Mouse (Mus musculus) stomach, postnatal 0 days (tissue): ENCODE data around the gene Akna. TPM values are rescaled to one million over a fixed set of nuclear protein-coding genes. Genes with fewer than 3 reads are reported as not detected.

Source experiments
- ATAC-seq: fragments of 200-750 bp; cut with Nextera tagmentation; 2 replicates; pipeline ENCODE4 v1.8.0; 2017; ENCODE audit not compliant: low FRiP score, low TSS enrichment
- DNase-seq: peaks from one replicate; pipeline ENCODE4 v3.0.0-alpha.2; 2016; ENCODE audit warnings: low spot score
- H3K27ac ChIP-seq: fragments of 300-500 bp; sonication (generic); replicated peaks from 2 replicates; pipeline ENCODE4 v1.5.1; 2014; ENCODE audit warnings: mild to moderate bottlenecking, control low read depth
- H3K27me3 ChIP-seq: fragments of 300-500 bp; sonication (generic); 2 replicates; pipeline ENCODE4 v1.6.1; 2014; ENCODE audit warnings: low read length; ENCODE audit not compliant: control insufficient read depth, insufficient read depth
- H3K36me3 ChIP-seq: fragments of 300-500 bp; sonication (generic); 2 replicates; pipeline ENCODE4 v1.6.1; 2014; ENCODE audit warnings: low read length, mixed read lengths; ENCODE audit not compliant: control insufficient read depth, insufficient read depth
- H3K4me1 ChIP-seq: fragments of 300-500 bp; sonication (generic); replicated peaks from 2 replicates; pipeline ENCODE4 v1.6.1; 2014; ENCODE audit warnings: antibody characterized with exemption; ENCODE audit not compliant: control insufficient read depth, insufficient read depth
- H3K4me2 ChIP-seq: fragments of 300-500 bp; sonication (generic); replicated peaks from 2 replicates; pipeline ENCODE4 v1.6.1; 2014; ENCODE audit warnings: low read depth, mild to moderate bottlenecking, control low read depth, moderate library complexity
- H3K4me3 ChIP-seq: fragments of 300-500 bp; sonication (generic); 2 replicates; pipeline ENCODE4 v1.5.1; 2014; ENCODE audit warnings: low read depth, low read length, control low read depth
- H3K9ac ChIP-seq: fragments of 300-500 bp; sonication (generic); 2 replicates; pipeline ENCODE4 v1.6.1; 2014; ENCODE audit warnings: mild to moderate bottlenecking, low read length, control low read depth, mixed read lengths
- H3K9me3 ChIP-seq: fragments of 300-500 bp; sonication (generic); 2 replicates; pipeline ENCODE4 v1.6.1; 2016; ENCODE audit warnings: low read length; ENCODE audit not compliant: control insufficient read depth
- CTCF ChIP-seq: IDR thresholded peaks from 2 replicates; pipeline ENCODE4 v1.5.1; 2016; ENCODE audit warnings: antibody characterized with exemption, low read depth, mild to moderate bottlenecking, moderate library complexity
- EP300 ChIP-seq: optimal IDR thresholded peaks from 2 replicates; pipeline ENCODE3; 2016; ENCODE audit warnings: antibody characterized with exemption
- WGBS: fragments of 180-500 bp; shearing (Covaris S2); extraction: QIAGEN DNeasy Blood & Tissue Kit; methylation state at CpG from one replicate; pipeline ENCODE4 v1.1.7; 2014; 5-methylcytosine and 5-hydroxymethylcytosine counted together
- polyA plus RNA-seq: library from polyadenylated mRNA; unstranded; fragments of >200 nt; fragmentation: Nextera tagmentation; extraction: Ambion mirVana; gene quantifications from 2 replicates; pipeline ENCODE4 v1.2.1, GENCODE M21; 2015

Gene Akna
- polyA plus RNA-seq, 1 experiment from 2014 or later = 2.0 TPM

DNA sequence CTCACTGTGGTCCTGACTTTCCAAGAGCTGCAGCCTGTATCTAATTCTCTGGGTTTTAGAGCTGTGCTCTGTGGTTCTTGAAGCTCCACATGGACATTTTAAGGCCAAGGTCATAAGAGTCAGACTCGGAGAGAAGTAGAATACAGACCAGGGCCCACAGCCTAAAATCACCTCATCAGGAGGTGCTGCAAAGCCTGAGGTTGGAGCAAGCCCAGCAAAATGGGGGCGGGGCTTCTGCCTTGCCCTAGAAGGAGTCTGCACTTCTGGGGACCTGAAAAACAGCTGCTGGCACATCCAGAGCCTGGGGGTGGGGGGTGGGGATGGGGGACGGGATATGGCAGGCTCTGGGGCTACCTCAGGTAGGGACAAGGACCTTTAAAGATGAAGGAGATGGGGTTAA lies 27.2 kb upstream of the Akna start:
- WGBS = 53% methylated on average over 3 of the region's 3 CpGs
- 0 out of 2 replicates have a peak, but pooled peaks have one; percentile 5 for ATAC-seq

DNA sequence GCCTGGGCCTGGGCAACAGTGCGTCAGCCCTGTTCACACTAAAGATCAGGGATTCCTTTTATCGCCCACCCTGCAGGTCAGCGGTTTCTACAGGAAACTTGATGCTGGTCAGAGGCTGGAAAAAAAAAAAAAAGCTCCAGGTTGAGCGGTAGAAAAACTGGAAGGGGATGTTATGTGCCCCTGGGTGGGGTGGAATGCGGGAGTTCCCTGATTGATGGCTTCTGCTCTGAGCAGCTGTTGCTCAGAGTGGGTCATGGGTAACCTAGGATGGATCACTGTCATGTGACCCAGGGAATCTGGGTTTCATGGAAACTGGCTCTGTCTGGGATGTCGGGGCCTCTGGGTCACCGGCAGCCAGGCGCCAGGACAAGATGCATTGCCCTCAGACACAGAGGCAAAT lies 23.2 kb upstream of the Akna start:
- Histone ChIP-seq H3K9me3 (no peaks in the 10 kb centered on the region), H3K4me2 (no peak overlapping the region), H3K4me1 (no peaks in the 10 kb centered on the region), H3K27me3 (no peaks in the 10 kb centered on the region), H3K9ac (no peak overlapping the region), H3K4me3 (no peak overlapping the region), H3K36me3 (no peaks in the 10 kb centered on the region), H3K27ac (no peak overlapping the region)
- TF ChIP-seq CTCF (no peak), EP300 (no peak)
- ATAC-seq (no peak), DNase-seq (no peak)
- WGBS = 56% methylated on average over 8 of the region's 8 CpGs

More for the DNA sequence above, 27.2 kb upstream of the Akna start:
- Histone ChIP-seq H3K9ac (no peak overlapping the region), H3K27ac (no peak overlapping the region), H3K4me3 (no peak overlapping the region), H3K9me3 (no peaks in the 10 kb centered on the region), H3K4me1 (no peaks in the 10 kb centered on the region), H3K36me3 (no peaks in the 10 kb centered on the region), H3K27me3 (no peaks in the 10 kb centered on the region), H3K4me2 (no peak overlapping the region)
- TF ChIP-seq EP300 = no peak
- TF ChIP-seq CTCF = no peak
- DNase-seq = no peak

DNA sequence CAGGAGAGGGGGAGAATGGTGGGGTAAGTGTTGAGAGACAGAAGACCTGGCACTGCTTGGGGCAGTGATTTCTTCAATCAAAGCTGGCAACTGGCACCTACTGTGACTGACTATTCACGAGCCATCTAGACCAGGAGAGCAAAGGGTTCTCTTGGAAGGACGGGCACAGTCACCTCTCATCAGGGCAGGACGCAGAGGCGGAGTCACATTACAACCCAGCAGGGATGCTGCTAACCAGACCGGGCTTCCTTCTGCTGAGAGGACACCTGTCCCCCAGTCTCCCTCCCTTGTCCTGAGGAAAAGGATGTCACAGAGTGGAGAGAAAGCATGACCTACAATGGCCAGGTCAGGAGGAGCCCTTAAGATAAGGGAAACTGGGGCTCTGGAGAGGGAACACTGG lies 20.7 kb upstream of the Akna start:
- 45% methylated on average over 5 of the region's 5 CpGs for WGBS
- Histone ChIP-seq H3K9ac (no peak overlapping the region), H3K4me3 (no peak overlapping the region), H3K27ac (no peak overlapping the region), H3K4me1 (no peaks in the 10 kb centered on the region), H3K4me2 (no peak overlapping the region), H3K27me3 (no peaks in the 10 kb centered on the region), H3K36me3 (no peaks in the 10 kb centered on the region), H3K9me3 (no peaks in the 10 kb centered on the region)
- DNase-seq (no peak), ATAC-seq (no peak)
- no peak for TF ChIP-seq EP300
- no peak for TF ChIP-seq CTCF

DNA sequence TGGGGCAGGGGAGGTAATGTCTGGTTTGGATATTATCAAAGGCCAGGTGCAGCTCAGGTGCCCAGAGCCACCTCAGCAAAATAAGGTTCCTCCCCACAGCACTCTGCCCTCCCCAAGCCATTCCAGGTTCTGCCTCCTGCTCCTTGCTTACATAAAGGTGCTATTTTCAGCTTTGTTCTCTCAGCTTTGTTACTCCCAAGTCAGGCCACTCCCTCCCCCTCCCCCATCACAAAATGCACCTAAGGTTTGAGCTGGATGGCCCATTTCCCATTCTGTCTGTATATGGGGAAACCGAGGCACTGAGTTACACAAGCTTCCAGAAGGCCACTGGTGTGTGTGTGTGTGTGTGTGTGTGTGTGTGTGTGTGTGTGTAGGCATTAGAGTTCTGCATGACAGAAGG lies 20.1 kb upstream of the Akna start:
- H3K4me3 ChIP-seq = no peak overlapping the region
- H3K27ac ChIP-seq = no peak overlapping the region
- no peaks in the 10 kb centered on the region for H3K4me1 ChIP-seq
- H3K27me3 ChIP-seq = no peaks in the 10 kb centered on the region
- TF ChIP-seq EP300 = no peak
- TF ChIP-seq CTCF = no peak
- H3K9me3 ChIP-seq = no peaks in the 10 kb centered on the region
- WGBS = 78% methylated on average over 1 of the region's 1 CpGs
- no peak overlapping the region for H3K9ac ChIP-seq
- H3K4me2 ChIP-seq = no peak overlapping the region
- no peaks in the 10 kb centered on the region for H3K36me3 ChIP-seq
- no peak for DNase-seq
- no peak for ATAC-seq

DNA sequence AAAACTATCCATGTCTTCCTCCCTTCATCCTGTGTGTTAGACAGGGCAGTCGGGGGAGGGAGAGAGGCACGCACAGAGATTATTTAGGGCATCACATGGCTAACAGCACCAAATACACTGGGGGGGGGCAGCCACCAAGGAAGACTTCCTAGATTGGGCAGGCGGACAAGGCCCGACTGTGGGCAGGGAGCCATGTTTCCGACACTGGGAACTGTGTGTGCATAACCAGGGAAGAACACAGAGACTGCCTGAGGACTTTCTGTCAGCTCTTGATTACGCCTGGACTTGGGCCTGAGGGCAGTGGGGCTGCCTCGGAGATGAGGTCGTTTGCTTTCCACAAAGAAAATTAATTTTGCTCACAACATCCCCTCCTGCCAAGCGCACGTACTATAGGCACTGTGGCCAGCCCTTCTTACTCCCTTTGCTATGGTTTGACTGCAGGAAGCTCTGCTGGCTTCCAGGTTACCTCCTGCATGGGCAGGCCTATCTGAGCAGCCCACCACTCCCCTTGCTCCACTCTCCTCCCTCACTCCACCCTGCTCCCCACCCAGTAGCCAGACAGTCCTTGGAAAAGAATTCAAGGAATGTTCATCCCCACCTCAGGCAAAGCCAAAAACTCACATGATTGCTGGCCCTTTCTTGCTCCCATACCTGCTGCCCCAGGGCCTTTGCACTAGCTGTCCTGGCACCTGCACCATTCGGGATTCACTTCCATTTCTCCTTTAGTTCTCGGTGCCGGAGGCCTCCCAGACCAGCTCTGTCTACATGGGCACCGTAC lies 17.2 kb upstream of the Akna start:
- no peaks in the 10 kb centered on the region for H3K4me1 ChIP-seq
- H3K9me3 ChIP-seq = no peaks in the 10 kb centered on the region
- H3K9ac ChIP-seq = no peak overlapping the region
- no peak overlapping the region for H3K4me3 ChIP-seq
- no peak overlapping the region for H3K27ac ChIP-seq
- no peak for DNase-seq
- no peak for ATAC-seq
- no peaks in the 10 kb centered on the region for H3K27me3 ChIP-seq
- 58% methylated on average over 14 of the region's 14 CpGs for WGBS
- no peak overlapping the region for H3K4me2 ChIP-seq
- no peaks in the 10 kb centered on the region for H3K36me3 ChIP-seq
- TF ChIP-seq CTCF = no peak
- no peak for TF ChIP-seq EP300

DNA sequence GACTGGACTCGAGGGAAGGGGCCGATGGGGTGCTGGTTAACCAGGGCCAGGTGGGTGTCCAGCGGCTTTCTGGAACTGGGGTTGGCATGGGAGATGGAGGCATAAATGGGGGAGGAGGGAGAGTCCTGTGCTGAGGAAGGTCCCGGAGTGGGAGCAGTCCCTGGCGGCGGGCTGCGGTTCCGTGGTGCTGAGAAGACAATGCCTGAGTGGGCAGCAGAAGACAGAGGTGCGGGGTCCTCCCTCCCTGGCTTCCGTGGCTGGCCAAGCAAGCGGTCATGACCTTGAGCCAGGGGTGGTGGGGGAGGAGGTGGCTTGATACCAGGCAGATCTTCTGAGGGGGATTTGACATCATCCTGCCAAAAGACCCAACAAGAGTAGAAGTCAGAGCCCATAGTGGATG lies 15.1 kb upstream of the Akna start:
- Histone ChIP-seq H3K27ac (no peak overlapping the region), H3K36me3 (no peaks in the 10 kb centered on the region), H3K9me3 (no peaks in the 10 kb centered on the region), H3K9ac (no peak overlapping the region), H3K4me2 (no peak overlapping the region), H3K4me3 (no peak overlapping the region), H3K27me3 (no peaks in the 10 kb centered on the region), H3K4me1 (no peaks in the 10 kb centered on the region)
- ATAC-seq (no peak), DNase-seq (no peak)
- TF ChIP-seq CTCF = no peak
- TF ChIP-seq EP300 = no peak
- WGBS = 75% methylated on average over 10 of the region's 11 CpGs
